Mouse (Mus musculus) bone marrow macrophage, adult 2 months (primary cell): Measurements from ENCODE around the gene Cpne4.

ENCODE experiments used
- CTCF ChIP-seq: IDR thresholded peaks from 2 replicates; pipeline ENCODE4 v1.5.1; 2012; ENCODE audit warnings: low read depth, mild to moderate bottlenecking, low read length, moderate library complexity
- POLR2A ChIP-seq: IDR thresholded peaks from 2 replicates; pipeline ENCODE4 v1.6.1; 2012; ENCODE audit warnings: mild to moderate bottlenecking, low read depth, low read length, borderline replicate concordance

DNA sequence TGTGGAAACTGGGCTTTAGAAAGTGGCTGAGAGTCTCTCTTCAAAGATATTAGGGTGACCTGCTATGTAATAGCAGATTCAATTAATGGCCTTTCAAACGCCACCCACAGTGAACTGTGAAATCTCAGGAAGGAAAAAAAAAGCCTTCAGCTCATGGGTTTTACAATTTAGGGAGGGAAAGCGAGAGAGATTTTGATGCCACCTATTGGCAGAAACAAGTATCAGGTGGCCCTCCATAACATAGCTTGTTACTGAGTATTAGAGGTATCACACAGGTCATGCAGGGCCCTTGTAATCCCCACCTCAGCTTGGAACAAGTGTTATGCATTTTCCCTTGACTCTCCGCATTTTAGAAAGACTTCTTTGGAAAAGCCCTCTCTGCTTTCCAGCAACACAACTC, 18.7 kb downstream of the Cpne4 start:
- no peak for TF ChIP-seq CTCF
- TF ChIP-seq POLR2A, result no peak
